Mouse (Mus musculus) kidney, postnatal 0 days (tissue): ENCODE data around the gene Samd4. TPM values are rescaled to one million over a fixed set of nuclear protein-coding genes. Genes with fewer than 3 reads are reported as not detected.

Source experiments
- ATAC-seq: fragments of 200-750 bp; cut with Nextera tagmentation; replicated peaks from 2 replicates; pipeline ENCODE4 v1.8.0; 2017; ENCODE audit warnings: low read depth, moderate number of reproducible peaks, moderate TSS enrichment, moderate library complexity; ENCODE audit not compliant: low FRiP score
- DNase-seq: peaks from one replicate; pipeline ENCODE4 v3.0.0-alpha.2; 2016; ENCODE audit warnings: low spot score
- H3K27ac ChIP-seq: fragments of 300-500 bp; sonication (generic); 2 replicates; pipeline ENCODE4 v1.5.1; 2014; ENCODE audit warnings: mild to moderate bottlenecking
- H3K27me3 ChIP-seq: fragments of 300-500 bp; sonication (generic); 2 replicates; pipeline ENCODE4 v1.6.1; 2014; ENCODE audit warnings: low read length, mixed read lengths; ENCODE audit not compliant: insufficient read depth
- H3K36me3 ChIP-seq: fragments of 300-500 bp; sonication (generic); 2 replicates; pipeline ENCODE4 v1.6.1; 2014; ENCODE audit warnings: low read length, mixed read lengths; ENCODE audit not compliant: insufficient read depth
- H3K4me1 ChIP-seq: fragments of 300-500 bp; sonication (generic); replicated peaks from 2 replicates; pipeline ENCODE4 v1.6.1; 2014; ENCODE audit warnings: antibody characterized with exemption, low read length, mixed read lengths; ENCODE audit not compliant: insufficient read depth
- H3K4me2 ChIP-seq: fragments of 300-500 bp; sonication (generic); 2 replicates; pipeline ENCODE4 v1.6.1; 2014; ENCODE audit warnings: mild to moderate bottlenecking, low read length, moderate library complexity, mixed read lengths
- H3K4me3 ChIP-seq: fragments of 300-500 bp; sonication (generic); replicated peaks from 2 replicates; pipeline ENCODE4 v1.5.1; 2014; ENCODE audit warnings: low read depth, low read length
- H3K9ac ChIP-seq: fragments of 300-500 bp; sonication (generic); 2 replicates; pipeline ENCODE4 v1.6.1; 2014; ENCODE audit warnings: low read depth, low read length
- H3K9me3 ChIP-seq: fragments of 300-500 bp; sonication (generic); replicated peaks from 2 replicates; pipeline ENCODE4 v1.6.1; 2016; ENCODE audit warnings: low read length, inconsistent platforms, mixed read lengths
- CTCF ChIP-seq: IDR thresholded peaks from 2 replicates; pipeline ENCODE4 v1.5.1; 2016; ENCODE audit warnings: antibody characterized with exemption, low read depth, mild to moderate bottlenecking, moderate library complexity
- WGBS: fragments of 180-500 bp; shearing (Covaris S2); extraction: QIAGEN DNeasy Blood & Tissue Kit; methylation state at CpG from one replicate; pipeline ENCODE4 v1.1.7; 2014; 5-methylcytosine and 5-hydroxymethylcytosine counted together
- polyA plus RNA-seq: library from polyadenylated mRNA; unstranded; fragments of >200 nt; fragmentation: Nextera tagmentation; extraction: Ambion mirVana; gene quantifications from 2 replicates; pipeline ENCODE4 v1.2.1, GENCODE M21; 2015

Gene Samd4
- polyA plus RNA-seq, 1 experiment from 2014 or later: 4.4 TPM

DNA sequence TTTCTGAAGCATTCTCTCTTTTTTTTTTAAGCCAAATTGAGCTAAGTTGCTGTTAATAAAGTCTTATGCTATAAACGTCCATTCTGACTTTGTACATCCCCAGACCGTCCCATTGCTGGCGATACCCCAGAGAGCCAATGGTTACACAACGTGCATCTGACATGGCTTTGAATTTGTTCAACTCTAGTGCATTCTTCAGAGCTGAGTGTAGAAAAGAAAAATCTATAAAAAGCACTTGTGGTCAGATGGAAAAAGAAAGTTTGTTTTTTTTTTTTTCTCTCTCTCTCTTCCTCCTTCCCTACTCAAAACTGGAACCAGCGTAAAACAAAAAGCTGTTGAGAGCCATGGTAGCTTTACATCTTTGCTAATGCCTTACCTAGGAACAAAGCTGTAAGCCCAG, 41.8 kb downstream of the Samd4 start:
- H3K9ac ChIP-seq: no peak overlapping the region
- ATAC-seq (no peak), DNase-seq (no peak)
- no peaks in the 10 kb centered on the region for H3K36me3 ChIP-seq
- no peaks in the 10 kb centered on the region for H3K27me3 ChIP-seq
- no peak overlapping the region for H3K4me3 ChIP-seq
- WGBS: 67% methylated on average over 5 of the region's 5 CpGs
- peak overlapping the region; percentile 73; the same call in 1 of the 2 replicates for H3K27ac ChIP-seq
- no peak for TF ChIP-seq CTCF
- H3K9me3 ChIP-seq: no peaks in the 10 kb centered on the region
- H3K4me1 ChIP-seq: 0 out of 2 replicates have a peak, but pooled peaks cover 11% of the 10 kb centered on the region
- no peak overlapping the region; the same call in 1 of the 2 replicates for H3K4me2 ChIP-seq

DNA sequence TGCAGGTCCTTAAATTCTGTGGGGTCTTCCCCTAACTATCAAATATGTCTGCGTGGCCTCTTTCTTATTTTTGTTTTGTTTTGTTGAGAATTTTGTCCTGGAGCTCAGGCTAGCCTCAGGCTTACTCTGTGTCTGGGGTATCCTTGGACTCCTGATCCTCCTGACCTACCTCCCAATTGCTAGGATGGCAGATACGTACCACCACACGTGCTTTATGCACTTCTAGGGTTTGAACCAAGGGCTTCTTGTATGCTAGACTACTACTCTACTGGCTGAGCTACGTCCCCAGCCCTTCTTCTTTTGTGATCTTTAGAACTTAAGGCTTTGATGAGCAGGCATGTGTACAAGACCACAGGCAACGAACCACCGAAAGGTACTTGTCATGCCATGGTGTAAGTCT, 45.9 kb downstream of the Samd4 start:
- no peaks in the 10 kb centered on the region for H3K9me3 ChIP-seq
- H3K9ac ChIP-seq: no peak overlapping the region
- no peak overlapping the region for H3K27ac ChIP-seq
- 95% methylated on average over 6 of the region's 6 CpGs for WGBS
- TF ChIP-seq CTCF: no peak
- no peak overlapping the region for H3K4me3 ChIP-seq
- ATAC-seq (no peak), DNase-seq (no peak)
- no peaks in the 10 kb centered on the region for H3K36me3 ChIP-seq
- H3K4me1 ChIP-seq: no peaks in the 10 kb centered on the region
- H3K27me3 ChIP-seq: no peaks in the 10 kb centered on the region
- no peak overlapping the region for H3K4me2 ChIP-seq

- DNase-seq (no peak), ATAC-seq (no peak)
- Histone ChIP-seq H3K27ac (no peak overlapping the region), H3K9me3 (no peaks in the 10 kb centered on the region), H3K4me1 (no peaks in the 10 kb centered on the region), H3K4me3 (no peak overlapping the region), H3K36me3 (no peaks in the 10 kb centered on the region), H3K4me2 (no peak overlapping the region), H3K9ac (no peak overlapping the region), H3K27me3 (no peaks in the 10 kb centered on the region)
- 87% methylated on average over 13 of the region's 13 CpGs for WGBS
- no peak for TF ChIP-seq CTCF
These were observed 49.5 kb downstream of the Samd4 start for GRCm38 (mm10) chr14:46932121-46932520.

DNA sequence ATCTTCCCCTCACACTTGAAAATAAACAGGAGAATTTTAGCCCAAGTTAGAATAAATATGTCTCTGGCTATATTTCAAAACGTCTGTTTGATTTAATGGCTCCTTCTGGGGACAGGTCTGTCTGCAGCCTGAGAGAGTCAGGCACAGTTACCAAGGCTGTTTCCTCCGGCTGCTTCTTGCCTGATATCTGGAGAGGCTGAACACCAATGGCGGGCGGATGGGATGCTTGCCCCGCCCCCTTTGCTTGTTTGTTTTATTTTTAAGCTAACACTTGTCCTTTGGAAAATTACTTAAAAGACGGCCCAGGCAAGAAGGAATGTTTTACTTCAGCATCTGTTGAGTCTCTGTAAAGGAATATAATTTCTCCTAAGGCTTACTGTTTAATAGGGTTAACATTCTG, 50.1 kb downstream of the Samd4 start:
- Histone ChIP-seq H3K4me1 (no peaks in the 10 kb centered on the region), H3K4me3 (no peak overlapping the region), H3K27ac (no peak overlapping the region), H3K9me3 (no peaks in the 10 kb centered on the region), H3K27me3 (no peaks in the 10 kb centered on the region), H3K36me3 (no peaks in the 10 kb centered on the region), H3K4me2 (no peak overlapping the region), H3K9ac (no peak overlapping the region)
- no peak for TF ChIP-seq CTCF
- DNase-seq (peak; percentile 65), ATAC-seq (no peak; the same call in 1 of the 2 replicates)
- WGBS: 36% methylated on average over 6 of the region's 6 CpGs

GRCm38 (mm10) chr14:46941077-46941476, 58.4 kb downstream of the Samd4 start:
- Histone ChIP-seq H3K9ac (no peak overlapping the region), H3K27me3 (no peaks in the 10 kb centered on the region), H3K4me2 (no peak overlapping the region), H3K4me3 (no peak overlapping the region), H3K36me3 (no peaks in the 10 kb centered on the region), H3K27ac (no peak overlapping the region), H3K4me1 (peaks cover 10% of the 10 kb centered on the region; the same call in 1 of the 2 replicates), H3K9me3 (no peaks in the 10 kb centered on the region)
- TF ChIP-seq CTCF: no peak
- WGBS: 38% methylated on average over 6 of the region's 6 CpGs
- peak; percentile 60; the same call in 1 of the 2 replicates for ATAC-seq
- no peak for DNase-seq

DNA sequence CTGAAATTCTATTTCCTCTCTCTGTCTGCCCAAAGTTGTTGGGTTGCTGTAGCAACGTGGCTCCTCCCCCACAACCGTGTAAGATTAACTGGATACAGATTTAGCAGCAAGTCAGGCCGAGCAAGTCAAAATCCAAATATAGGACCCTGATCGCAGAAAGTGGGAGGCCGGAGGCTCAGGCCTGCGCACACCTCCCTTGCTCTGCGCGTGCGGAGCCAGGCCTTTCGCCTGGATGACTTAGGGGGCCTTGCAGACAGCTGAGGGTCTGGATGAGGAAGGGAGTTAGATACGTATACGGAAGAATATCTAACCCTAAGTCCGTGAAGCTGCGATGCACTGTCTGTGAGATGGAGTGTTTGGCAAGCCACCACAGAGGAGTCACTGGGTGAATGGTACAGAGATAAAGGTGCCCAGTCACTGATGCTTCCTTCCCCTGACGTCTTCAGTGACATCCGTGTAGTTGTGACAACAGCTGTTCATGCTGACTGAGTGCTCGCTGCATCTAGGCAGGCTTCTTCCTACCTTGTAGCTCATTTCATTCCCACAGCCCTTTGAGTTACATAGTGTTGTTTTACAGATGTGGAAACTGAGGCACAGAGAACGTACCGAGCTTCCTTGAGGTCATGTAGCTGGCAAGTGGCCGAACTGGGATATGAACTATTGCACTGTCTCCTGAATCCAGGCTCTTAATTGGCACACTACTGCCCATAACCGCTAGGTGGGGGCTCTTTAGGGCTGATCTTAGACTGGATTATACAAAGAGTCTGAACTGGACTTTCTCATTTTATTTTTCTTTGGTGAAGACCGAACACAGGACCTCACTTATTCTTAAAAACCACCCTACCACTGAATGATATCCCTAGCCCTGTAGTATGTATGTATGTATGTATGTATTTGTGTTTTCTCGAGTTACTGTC, 59.5 kb downstream of the Samd4 start:
- TF ChIP-seq CTCF: peak; percentile 10; the same call in 1 of the 2 replicates

More for the DNA sequence above, 59.5 kb downstream of the Samd4 start:
- H3K9me3 ChIP-seq: no peaks in the 10 kb centered on the region
- peak overlapping the region; percentile 14 for H3K4me2 ChIP-seq
- peak; percentile 90 for DNase-seq
- no peak overlapping the region for H3K27ac ChIP-seq
- H3K9ac ChIP-seq: peak overlapping the region; percentile 4; the same call in 1 of the 2 replicates
- peaks cover 10% of the 10 kb centered on the region; the same call in 1 of the 2 replicates for H3K4me1 ChIP-seq
- H3K4me3 ChIP-seq: no peak overlapping the region
- H3K27me3 ChIP-seq: no peaks in the 10 kb centered on the region
- no peak; the same call in 1 of the 2 replicates for ATAC-seq
- 45% methylated on average over 23 of the region's 23 CpGs for WGBS
- no peaks in the 10 kb centered on the region for H3K36me3 ChIP-seq
